Mouse (Mus musculus): ENCODE data around the gene Flrt3.

GRCm38 (mm10) chr2:140673466-140673865 lies 2.2 kb upstream of the Flrt3 start:
- no peak for TF ChIP-seq CTCF (IDR thresholded peaks at IDR 0.05; ENCODE audit: low read depth, low read length)
- TF ChIP-seq GATA1 (IDR thresholded peaks at IDR 0.05; ENCODE audit: borderline replicate concordance, low read length): no peak
- no peak for TF ChIP-seq TAL1 (conservative IDR thresholded peaks at IDR 0.05; ENCODE audit: low read depth, low read length)
